Mouse (Mus musculus): ENCODE measurements around the gene March4. TPM values are rescaled to one million over a fixed set of nuclear protein-coding genes. Genes with fewer than 3 reads are reported as not detected.

Gene March4
- polyA plus RNA-seq, 1 experiment from 2014 or later: not detected

GRCm38 (mm10) chr1:72564334-72564962, 27.7 kb upstream of the March4 start:
- no peak for DNase-seq (ENCODE audit: low spot score)
- Histone ChIP-seq H3K4me3 (no peak overlapping the region), H3K9me3 (no peaks in the 10 kb centered on the region), H3K27ac (replicated peaks) (no peak overlapping the region), H3K36me3 (replicated peaks) (no peaks in the 10 kb centered on the region), H3K4me1 (no peaks in the 10 kb centered on the region), H3K27me3 (replicated peaks; ENCODE audit: low read depth, poor library complexity, severe bottlenecking) (no peaks in the 10 kb centered on the region)
- WGBS: 84% methylated on average over 6 of the region's 6 CpGs

DNA sequence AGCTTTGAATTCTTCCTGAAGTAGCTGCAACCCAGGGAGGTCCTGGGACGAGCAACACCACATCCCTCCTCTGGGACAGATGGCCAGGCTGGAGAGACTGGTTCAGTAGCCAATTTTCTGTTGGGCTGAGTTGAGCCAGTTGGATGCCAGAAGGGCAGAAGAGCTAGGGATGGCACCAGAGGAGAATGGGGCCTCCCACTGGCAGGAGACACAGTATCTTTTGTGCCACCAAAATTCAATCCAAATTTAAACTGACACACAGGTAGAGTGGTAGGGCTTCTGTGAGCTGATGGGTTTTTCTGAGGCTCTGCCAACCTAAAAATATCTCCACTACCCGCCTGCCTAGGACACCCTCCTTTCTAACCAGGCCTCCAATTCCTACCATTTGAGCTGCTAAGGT, 21.9 kb upstream of the March4 start:
- WGBS: 68% methylated on average over 2 of the region's 2 CpGs
- Histone ChIP-seq H3K27ac (replicated peaks) (no peak overlapping the region), H3K4me1 (no peaks in the 10 kb centered on the region), H3K36me3 (replicated peaks) (no peaks in the 10 kb centered on the region), H3K9me3 (no peaks in the 10 kb centered on the region), H3K4me3 (no peak overlapping the region), H3K27me3 (replicated peaks; ENCODE audit: low read depth, poor library complexity, severe bottlenecking) (no peaks in the 10 kb centered on the region)
- DNase-seq (ENCODE audit: low spot score): no peak

DNA sequence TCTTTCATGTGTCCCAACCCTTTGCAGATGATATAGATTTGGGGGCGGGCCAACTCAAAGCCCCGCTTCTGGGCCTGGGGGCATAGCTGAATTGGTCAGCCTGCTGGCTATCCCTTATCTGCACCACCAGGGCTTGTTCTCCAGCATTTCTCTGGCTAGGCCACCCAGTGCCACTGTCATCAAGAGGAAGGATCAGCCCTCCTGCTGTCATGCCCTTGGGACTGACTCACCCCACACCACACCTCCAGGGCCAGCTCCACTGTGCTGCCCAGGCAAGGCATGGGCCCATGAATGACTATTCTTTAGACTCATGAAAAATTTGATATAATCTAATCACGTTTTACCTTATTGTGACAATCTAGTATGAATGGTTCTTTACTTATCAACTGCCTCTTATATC, 19.7 kb upstream of the March4 start:
- Histone ChIP-seq H3K27me3 (replicated peaks; ENCODE audit: low read depth, poor library complexity, severe bottlenecking) (no peaks in the 10 kb centered on the region), H3K4me1 (no peaks in the 10 kb centered on the region), H3K4me3 (no peak overlapping the region), H3K36me3 (replicated peaks) (no peaks in the 10 kb centered on the region), H3K9me3 (no peaks in the 10 kb centered on the region), H3K27ac (replicated peaks) (no peak overlapping the region)
- DNase-seq (ENCODE audit: low spot score): no peak
- 88% methylated on average over 3 of the region's 3 CpGs for WGBS

- Histone ChIP-seq H3K36me3 (replicated peaks) (no peaks in the 10 kb centered on the region), H3K4me3 (no peak overlapping the region), H3K4me1 (no peaks in the 10 kb centered on the region), H3K27ac (replicated peaks) (no peak overlapping the region), H3K9me3 (no peaks in the 10 kb centered on the region), H3K27me3 (replicated peaks; ENCODE audit: low read depth, poor library complexity, severe bottlenecking) (no peaks in the 10 kb centered on the region)
- WGBS: 85% methylated on average over 2 of the region's 2 CpGs
- no peak for DNase-seq (ENCODE audit: low spot score)
These were observed 13.6 kb upstream of the March4 start for GRCm38 (mm10) chr1:72550317-72550716.

DNA sequence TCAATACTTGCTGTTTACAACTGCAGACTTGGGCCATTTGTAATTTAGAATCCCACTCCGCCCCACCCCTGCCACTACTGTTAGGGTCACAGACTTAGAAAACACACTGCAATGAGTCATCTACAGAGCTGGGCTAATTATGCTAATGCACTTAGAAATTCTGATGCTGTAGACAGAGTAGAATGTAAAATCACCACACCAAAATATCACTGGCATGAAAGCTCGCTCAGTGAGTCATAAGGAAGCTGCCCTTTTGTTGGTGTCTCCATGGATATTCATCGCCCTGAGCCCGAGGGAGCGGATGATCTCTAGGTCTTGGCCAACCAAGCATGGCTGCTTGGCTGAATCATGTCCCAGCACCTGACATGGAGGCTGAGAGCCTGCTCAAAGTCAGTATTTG, 1.5 kb upstream of the March4 start:
- no peak overlapping the region for H3K4me3 ChIP-seq
- no peak for DNase-seq (ENCODE audit: low spot score)
- H3K27me3 ChIP-seq (replicated peaks; ENCODE audit: low read depth, poor library complexity, severe bottlenecking): peaks cover 51% of the 10 kb centered on the region
- peaks cover 18% of the 10 kb centered on the region for H3K4me1 ChIP-seq
- H3K27ac ChIP-seq (replicated peaks): no peak overlapping the region
- no peaks in the 10 kb centered on the region for H3K9me3 ChIP-seq
- 87% methylated on average over 5 of the region's 5 CpGs for WGBS
- no peaks in the 10 kb centered on the region for H3K36me3 ChIP-seq (replicated peaks)

DNA sequence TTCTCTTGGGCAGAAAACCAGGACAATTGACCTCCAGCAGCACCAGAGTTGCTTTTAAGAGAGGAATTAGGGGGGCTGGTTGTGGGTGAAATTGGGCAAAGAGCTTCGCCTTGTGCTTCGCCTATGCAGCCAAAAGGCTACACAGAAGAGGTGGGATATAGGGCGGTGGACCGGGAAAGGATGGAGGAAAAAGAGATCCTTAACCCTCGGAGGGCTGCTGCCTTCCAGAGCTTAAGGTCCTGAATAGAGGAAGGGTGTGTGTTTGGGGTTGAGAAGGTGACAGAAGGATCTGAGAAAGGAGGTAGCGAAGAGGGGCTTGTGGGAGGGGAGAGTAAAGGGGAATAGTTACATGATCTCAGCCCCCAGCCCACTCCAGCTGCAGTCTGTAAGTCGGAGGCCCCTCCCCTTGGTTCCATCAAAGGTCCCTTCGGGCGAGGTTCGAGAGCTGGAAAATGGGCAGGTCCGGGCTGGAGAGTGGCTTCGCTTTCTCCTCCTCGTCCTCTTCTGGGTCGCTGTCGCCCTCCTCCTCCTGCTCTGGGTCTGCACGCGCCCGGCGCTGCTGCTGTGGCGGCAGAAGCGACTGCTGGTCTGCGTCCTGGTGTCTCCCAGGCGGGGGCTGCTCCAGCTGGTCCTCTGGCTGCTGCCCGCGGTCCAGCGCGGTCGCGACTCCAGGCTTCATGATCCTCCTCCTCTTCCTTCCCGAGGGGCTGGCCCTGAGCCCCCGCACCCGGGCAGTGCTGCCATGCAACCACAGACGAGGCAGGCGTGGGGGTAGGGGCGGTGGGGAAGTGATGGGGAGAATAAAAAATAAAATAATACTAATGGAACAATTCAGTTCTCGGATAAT, 782 bp downstream of the March4 start:
- H3K27me3 ChIP-seq (replicated peaks; ENCODE audit: low read depth, poor library complexity, severe bottlenecking): peaks cover 55% of the 10 kb centered on the region

DNA sequence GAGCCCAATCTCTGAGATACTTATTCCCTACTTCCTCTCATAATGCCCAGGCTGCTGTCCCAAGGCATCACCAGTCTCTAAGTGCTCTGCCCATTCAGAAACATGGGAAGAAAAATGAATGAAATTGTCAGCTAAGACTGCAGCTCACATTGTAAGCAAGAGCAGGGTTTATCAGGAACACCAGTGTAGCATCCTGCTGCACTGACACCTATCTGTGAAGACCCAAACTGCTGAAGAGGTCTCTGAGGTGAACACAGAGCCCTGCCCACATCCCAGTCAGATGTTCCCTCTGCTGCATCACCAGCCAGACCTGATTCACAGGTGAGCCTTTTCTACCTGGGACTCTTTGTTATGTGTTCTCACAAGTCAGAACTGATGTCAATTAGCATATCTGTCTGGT, 3.3 kb downstream of the March4 start:
- Histone ChIP-seq H3K4me3 (no peak overlapping the region), H3K27me3 (replicated peaks; ENCODE audit: low read depth, poor library complexity, severe bottlenecking) (peaks cover 55% of the 10 kb centered on the region), H3K4me1 (peaks cover 18% of the 10 kb centered on the region), H3K9me3 (no peaks in the 10 kb centered on the region), H3K36me3 (replicated peaks) (no peaks in the 10 kb centered on the region), H3K27ac (replicated peaks) (no peak overlapping the region)
- no peak for DNase-seq (ENCODE audit: low spot score)

More for the DNA sequence above, 782 bp downstream of the March4 start:
- H3K27ac ChIP-seq (replicated peaks): no peak overlapping the region
- H3K36me3 ChIP-seq (replicated peaks): no peaks in the 10 kb centered on the region
- no peaks in the 10 kb centered on the region for H3K9me3 ChIP-seq
- peaks cover 18% of the 10 kb centered on the region for H3K4me1 ChIP-seq
- peak; percentile 34 for DNase-seq (ENCODE audit: low spot score)
- H3K4me3 ChIP-seq: peak overlapping the region; percentile 52
- WGBS: 2% methylated on average over 36 of the region's 36 CpGs

- Histone ChIP-seq H3K4me3 (no peak overlapping the region), H3K27me3 (replicated peaks; ENCODE audit: low read depth, poor library complexity, severe bottlenecking) (peaks cover 50% of the 10 kb centered on the region)
- WGBS: 84% methylated on average over 5 of the region's 5 CpGs
These were observed 3.8 kb downstream of the March4 start for GRCm38 (mm10) chr1:72532926-72533325.

DNA sequence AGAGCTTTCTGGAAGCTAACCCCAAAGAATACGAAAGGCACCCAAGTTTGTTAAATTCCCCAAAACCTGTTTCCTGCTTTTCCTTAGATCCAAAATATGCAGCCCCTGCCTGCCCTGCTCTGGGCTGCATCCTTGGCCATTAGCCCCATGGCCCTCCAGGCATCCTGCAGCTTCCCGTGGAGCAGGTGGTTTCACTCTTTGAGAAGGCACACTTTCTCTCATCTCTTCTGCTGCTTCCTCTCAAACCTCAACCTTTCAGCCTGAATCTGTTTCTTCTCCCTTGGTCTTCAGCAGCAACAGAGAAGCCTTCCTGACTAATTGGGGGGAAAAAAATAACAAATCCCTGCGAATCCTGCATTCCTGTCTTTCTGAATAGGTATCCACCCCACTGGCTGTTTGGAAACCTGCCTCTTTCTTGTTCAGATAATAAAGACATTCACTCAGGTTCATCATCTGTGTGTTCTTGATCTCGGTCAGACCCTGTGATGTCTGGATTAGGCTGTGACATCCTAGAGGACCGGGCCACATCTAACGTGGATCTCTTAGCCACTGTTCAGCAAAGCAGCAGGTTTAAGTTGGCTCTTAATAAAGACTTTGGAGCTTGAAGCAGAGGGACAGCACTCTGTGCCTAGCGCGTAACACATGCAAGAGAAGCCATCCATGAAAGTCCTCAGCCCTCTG, 6.1 kb downstream of the March4 start:
- WGBS: 75% methylated on average over 8 of the region's 8 CpGs
- Histone ChIP-seq H3K4me1 (peaks cover 2% of the 10 kb centered on the region), H3K27me3 (replicated peaks; ENCODE audit: low read depth, poor library complexity, severe bottlenecking) (peaks cover 27% of the 10 kb centered on the region), H3K4me3 (no peak overlapping the region), H3K27ac (replicated peaks) (no peak overlapping the region), H3K9me3 (no peaks in the 10 kb centered on the region), H3K36me3 (replicated peaks) (no peaks in the 10 kb centered on the region)
- DNase-seq (ENCODE audit: low spot score): no peak

More at GRCm38 (mm10) chr1:72532926-72533325, 3.8 kb downstream of the March4 start:
- Histone ChIP-seq H3K9me3 (no peaks in the 10 kb centered on the region), H3K27ac (replicated peaks) (no peak overlapping the region), H3K36me3 (replicated peaks) (no peaks in the 10 kb centered on the region), H3K4me1 (peaks cover 18% of the 10 kb centered on the region)
- DNase-seq (ENCODE audit: low spot score): no peak

- Histone ChIP-seq H3K27ac (replicated peaks) (no peak overlapping the region), H3K27me3 (replicated peaks; ENCODE audit: low read depth, poor library complexity, severe bottlenecking) (peaks cover 13% of the 10 kb centered on the region), H3K36me3 (replicated peaks) (no peaks in the 10 kb centered on the region), H3K9me3 (no peaks in the 10 kb centered on the region), H3K4me3 (no peak overlapping the region), H3K4me1 (no peaks in the 10 kb centered on the region)
- 85% methylated on average over 4 of the region's 4 CpGs for WGBS
- DNase-seq (ENCODE audit: low spot score): no peak
These were observed 7.5 kb downstream of the March4 start for GRCm38 (mm10) chr1:72529192-72529591.

GRCm38 (mm10) chr1:72523601-72524000, 13.1 kb downstream of the March4 start:
- Histone ChIP-seq H3K4me3 (no peak overlapping the region), H3K36me3 (replicated peaks) (no peaks in the 10 kb centered on the region), H3K9me3 (no peaks in the 10 kb centered on the region), H3K27ac (replicated peaks) (no peak overlapping the region), H3K4me1 (no peaks in the 10 kb centered on the region), H3K27me3 (replicated peaks; ENCODE audit: low read depth, poor library complexity, severe bottlenecking) (no peaks in the 10 kb centered on the region)
- WGBS: 84% methylated on average over 6 of the region's 6 CpGs
- no peak for DNase-seq (ENCODE audit: low spot score)

- H3K27ac ChIP-seq (replicated peaks): no peak overlapping the region
- H3K4me3 ChIP-seq: no peak overlapping the region
- 84% methylated on average over 7 of the region's 7 CpGs for whole genome bisulfite sequencing
- no peaks in the 10 kb centered on the region for H3K27me3 ChIP-seq (replicated peaks; ENCODE audit: low read depth, poor library complexity, severe bottlenecking)
- no peaks in the 10 kb centered on the region for H3K4me1 ChIP-seq
- no peaks in the 10 kb centered on the region for H3K36me3 ChIP-seq (replicated peaks)
- DNase-seq (ENCODE audit: low spot score): no peak
- no peaks in the 10 kb centered on the region for H3K9me3 ChIP-seq
These were observed 25.8 kb downstream of the March4 start for GRCm38 (mm10) chr1:72510778-72511520.
